Mouse (Mus musculus) kidney, postnatal 4 days (tissue): ENCODE measurements around the gene Parp3.

Source experiments
- DNase-seq, 2 experiments: peaks; one replicate each; pipeline ENCODE4 v3.0.0; 2021; ENCODE audit warnings: mixed read lengths in 2 of 2

Gene Parp3

GRCm38 (mm10) chr9:106474456-106474855 lies 2.3 kb downstream of the Parp3 start:
- DNase-seq = peak; percentile 85 to 87

- peak in 1 of 2 experiments; percentile 22 for DNase-seq
Measured at GRCm38 (mm10) chr9:106473753-106474105, 3.0 kb downstream of the Parp3 start.

GRCm38 (mm10) chr9:106473081-106473752 lies 3.5 kb downstream of the Parp3 start:
- peak in 1 of 2 experiments; percentile 4 for DNase-seq

- DNase-seq = peak in 1 of 2 experiments; percentile 14
Measured at GRCm38 (mm10) chr9:106472321-106472720, 4.4 kb downstream of the Parp3 start.

- peak; percentile 79 to 88 for DNase-seq
Measured at GRCm38 (mm10) chr9:106471892-106472291, 4.9 kb downstream of the Parp3 start.

- no peak for DNase-seq
Measured at GRCm38 (mm10) chr9:106470991-106471750, 5.6 kb downstream of the Parp3 start.

- DNase-seq = no peak
Measured at GRCm38 (mm10) chr9:106469776-106470175, 7.0 kb downstream of the Parp3 start.

- DNase-seq = no peak
Measured at GRCm38 (mm10) chr9:106469317-106469716, 7.4 kb downstream of the Parp3 start.

GRCm38 (mm10) chr9:106467746-106468145 lies 9.0 kb downstream of the Parp3 start:
- no peak for DNase-seq

GRCm38 (mm10) chr9:106466721-106467120 lies 10.0 kb downstream of the Parp3 start:
- DNase-seq = no peak

GRCm38 (mm10) chr9:106465571-106466200 lies 11.1 kb downstream of the Parp3 start, which contains the start of gene Gpr62:
Gene Gpr62, minus strand, starts transcription at chr9:106465938.
- no peak for DNase-seq

GRCm38 (mm10) chr9:106464751-106465541 lies 11.8 kb downstream of the Parp3 start:
- peak; percentile 76 to 87 for DNase-seq

GRCm38 (mm10) chr9:106463122-106464063 lies 13.4 kb downstream of the Parp3 start:
- DNase-seq = no peak

GRCm38 (mm10) chr9:106462430-106462800 lies 14.3 kb downstream of the Parp3 start:
- no peak for DNase-seq

- no peak for DNase-seq
Measured at GRCm38 (mm10) chr9:106461641-106462429, 14.9 kb downstream of the Parp3 start.

GRCm38 (mm10) chr9:106461026-106461415 lies 15.7 kb downstream of the Parp3 start:
- DNase-seq = no peak

- peak in 1 of 2 experiments; percentile 53 for DNase-seq
Measured at GRCm38 (mm10) chr9:106460401-106461025, 16.2 kb downstream of the Parp3 start.

GRCm38 (mm10) chr9:106459946-106460345 lies 16.8 kb downstream of the Parp3 start:
- DNase-seq = no peak

- no peak for DNase-seq
Measured at GRCm38 (mm10) chr9:106457920-106458319, 18.8 kb downstream of the Parp3 start.

- DNase-seq = no peak
Measured at GRCm38 (mm10) chr9:106457163-106457559, 19.6 kb downstream of the Parp3 start.
